Mouse (Mus musculus) heart, embryonic 11.5 days (tissue): ENCODE measurements around the gene Gm10638. TPM values are rescaled to one million over a fixed set of nuclear protein-coding genes. Genes with fewer than 3 reads are reported as not detected.

Source experiments
- ATAC-seq: fragments of 200-750 bp; cut with Nextera tagmentation; replicated peaks from 2 replicates; pipeline ENCODE4 v1.8.0; 2017; ENCODE audit warnings: moderate library complexity; ENCODE audit not compliant: insufficient number of reproducible peaks, low FRiP score, low TSS enrichment
- H3K27ac ChIP-seq: fragments of 300-500 bp; sonication (generic); 2 replicates; pipeline ENCODE4 v1.5.1; 2014; ENCODE audit warnings: mild to moderate bottlenecking, low read depth, low read length
- H3K27me3 ChIP-seq: fragments of 300-500 bp; sonication (generic); 2 replicates; pipeline ENCODE4 v1.6.1; 2014; ENCODE audit warnings: mild to moderate bottlenecking, low read length, mixed read lengths; ENCODE audit not compliant: control insufficient read depth, insufficient read depth
- H3K36me3 ChIP-seq: fragments of 300-500 bp; sonication (generic); 2 replicates; pipeline ENCODE4 v1.6.1; 2014; ENCODE audit warnings: mild to moderate bottlenecking, low read length, moderate library complexity, mixed read lengths; ENCODE audit not compliant: control insufficient read depth, insufficient read depth
- H3K4me1 ChIP-seq: fragments of 300-500 bp; sonication (generic); 2 replicates; pipeline ENCODE4 v1.6.1; 2014; ENCODE audit warnings: low read length; ENCODE audit not compliant: control insufficient read depth, insufficient read depth
- H3K4me2 ChIP-seq: fragments of 300-500 bp; sonication (generic); 2 replicates; pipeline ENCODE4 v1.6.1; 2014; ENCODE audit warnings: mild to moderate bottlenecking, moderate library complexity
- H3K4me3 ChIP-seq: fragments of 300-500 bp; sonication (generic); 2 replicates; pipeline ENCODE4 v1.5.1; 2014; ENCODE audit warnings: low read depth, low read length
- H3K9ac ChIP-seq: fragments of 300-500 bp; sonication (generic); 2 replicates; pipeline ENCODE4 v1.6.1; 2014; ENCODE audit warnings: mild to moderate bottlenecking, low read depth, low read length, moderate library complexity
- H3K9me3 ChIP-seq: fragments of 300-500 bp; sonication (generic); replicated peaks from 2 replicates; pipeline ENCODE4 v1.6.1; 2016; ENCODE audit warnings: low read length; ENCODE audit not compliant: control insufficient read depth
- WGBS: fragments of 180-500 bp; shearing (Covaris S2); extraction: QIAGEN DNeasy Blood & Tissue Kit; methylation state at CpG from one replicate; pipeline ENCODE4 v1.1.7; 2014; ENCODE audit not compliant: insufficient replicate concordance; 5-methylcytosine and 5-hydroxymethylcytosine counted together
- polyA plus RNA-seq: library from polyadenylated mRNA; unstranded; fragments of >200 nt; fragmentation: Nextera tagmentation; extraction: Ambion mirVana; gene quantifications from 2 replicates; pipeline ENCODE4 v1.2.1, GENCODE M21; 2014

Gm10638 gene
- polyA plus RNA-seq, 1 experiment from 2014 or later, result 2.0 TPM

GRCm38 (mm10) chr8:86712594-86712993 lies 32.9 kb upstream of the Gm10638 start:
- H3K27me3 ChIP-seq, result no peaks in the 10 kb centered on the region
- no peak overlapping the region for H3K4me2 ChIP-seq
- H3K27ac ChIP-seq, result no peak overlapping the region
- no peaks in the 10 kb centered on the region; the same call in 1 of the 2 replicates for H3K36me3 ChIP-seq
- H3K4me1 ChIP-seq, result no peaks in the 10 kb centered on the region
- H3K4me3 ChIP-seq, result no peak overlapping the region
- ATAC-seq, result no peak
- H3K9ac ChIP-seq, result no peak overlapping the region
- 77% methylated on average over 3 of the region's 3 CpGs for WGBS
- H3K9me3 ChIP-seq, result no peaks in the 10 kb centered on the region

- Histone ChIP-seq H3K9ac (no peak overlapping the region), H3K27ac (no peak overlapping the region), H3K27me3 (no peaks in the 10 kb centered on the region), H3K36me3 (no peaks in the 10 kb centered on the region; the same call in 1 of the 2 replicates), H3K4me3 (no peak overlapping the region), H3K9me3 (no peaks in the 10 kb centered on the region), H3K4me2 (no peak overlapping the region), H3K4me1 (no peaks in the 10 kb centered on the region)
- 81% methylated on average over 14 of the region's 14 CpGs for WGBS
- ATAC-seq, result no peak
These were observed 31.9 kb upstream of the Gm10638 start for GRCm38 (mm10) chr8:86713407-86714188.

GRCm38 (mm10) chr8:86718332-86718994 lies 27.0 kb upstream of the Gm10638 start:
- WGBS, result 87% methylated on average over 2 of the region's 2 CpGs
- Histone ChIP-seq H3K27me3 (no peaks in the 10 kb centered on the region), H3K27ac (no peak overlapping the region), H3K9ac (no peak overlapping the region), H3K4me3 (no peak overlapping the region), H3K9me3 (no peaks in the 10 kb centered on the region), H3K4me2 (no peak overlapping the region), H3K36me3 (no peaks in the 10 kb centered on the region), H3K4me1 (no peaks in the 10 kb centered on the region)
- no peak for ATAC-seq

GRCm38 (mm10) chr8:86719368-86719767 lies 26.1 kb upstream of the Gm10638 start:
- Histone ChIP-seq H3K4me2 (no peak overlapping the region), H3K9me3 (no peaks in the 10 kb centered on the region), H3K36me3 (no peaks in the 10 kb centered on the region), H3K9ac (no peak overlapping the region), H3K4me3 (no peak overlapping the region), H3K27me3 (no peaks in the 10 kb centered on the region), H3K27ac (no peak overlapping the region), H3K4me1 (no peaks in the 10 kb centered on the region)
- no peak for ATAC-seq
- WGBS, result 83% methylated on average over 1 of the region's 1 CpGs

GRCm38 (mm10) chr8:86720756-86721459 lies 24.6 kb upstream of the Gm10638 start:
- WGBS, result 89% methylated on average over 6 of the region's 6 CpGs
- H3K9ac ChIP-seq, result no peak overlapping the region
- no peak overlapping the region for H3K27ac ChIP-seq
- H3K9me3 ChIP-seq, result no peaks in the 10 kb centered on the region
- no peaks in the 10 kb centered on the region for H3K4me1 ChIP-seq
- H3K4me3 ChIP-seq, result no peak overlapping the region
- H3K4me2 ChIP-seq, result no peak overlapping the region
- no peaks in the 10 kb centered on the region; the same call in 1 of the 2 replicates for H3K36me3 ChIP-seq
- no peaks in the 10 kb centered on the region for H3K27me3 ChIP-seq
- ATAC-seq, result no peak

- WGBS, result 82% methylated on average over 2 of the region's 2 CpGs
- no peak overlapping the region for H3K9ac ChIP-seq
- no peak overlapping the region for H3K27ac ChIP-seq
- H3K36me3 ChIP-seq, result no peaks in the 10 kb centered on the region; the same call in 1 of the 2 replicates
- no peaks in the 10 kb centered on the region for H3K9me3 ChIP-seq
- no peaks in the 10 kb centered on the region for H3K27me3 ChIP-seq
- no peak overlapping the region for H3K4me2 ChIP-seq
- no peak for ATAC-seq
- H3K4me1 ChIP-seq, result no peaks in the 10 kb centered on the region
- no peak overlapping the region for H3K4me3 ChIP-seq
These were observed 24.0 kb upstream of the Gm10638 start for GRCm38 (mm10) chr8:86721490-86721889.

GRCm38 (mm10) chr8:86726959-86727358 lies 18.5 kb upstream of the Gm10638 start:
- Histone ChIP-seq H3K9ac (no peak overlapping the region), H3K27ac (no peak overlapping the region), H3K4me3 (no peak overlapping the region), H3K9me3 (no peaks in the 10 kb centered on the region), H3K27me3 (no peaks in the 10 kb centered on the region), H3K36me3 (no peaks in the 10 kb centered on the region; the same call in 1 of the 2 replicates), H3K4me1 (peaks cover 21% of the 10 kb centered on the region), H3K4me2 (no peak overlapping the region)
- ATAC-seq, result no peak
- WGBS, result 81% methylated on average over 6 of the region's 6 CpGs

GRCm38 (mm10) chr8:86728224-86728950 lies 17.1 kb upstream of the Gm10638 start:
- 57% methylated on average over 19 of the region's 19 CpGs for WGBS
- Histone ChIP-seq H3K9me3 (no peaks in the 10 kb centered on the region), H3K4me2 (no peak overlapping the region), H3K27ac (no peak overlapping the region; the same call in 1 of the 2 replicates), H3K27me3 (no peaks in the 10 kb centered on the region), H3K4me3 (no peak overlapping the region), H3K4me1 (peaks cover 21% of the 10 kb centered on the region), H3K36me3 (no peaks in the 10 kb centered on the region; the same call in 1 of the 2 replicates), H3K9ac (no peak overlapping the region)
- no peak for ATAC-seq
